Mouse (Mus musculus) ZHBTc4 (cell line): ENCODE data around the gene Cox4i1.
"Not testable (repeated sequence)": the region's sequence is repeated elsewhere in the genome, so short reads cannot be mapped to it uniquely, and the experiment has no call there.

Experiments used
- DNase-seq: peaks from one replicate; pipeline ENCODE4 v3.0.0-alpha.2; 2011; ENCODE audit warnings: low read depth, low spot score

The Cox4i1 gene

DNA sequence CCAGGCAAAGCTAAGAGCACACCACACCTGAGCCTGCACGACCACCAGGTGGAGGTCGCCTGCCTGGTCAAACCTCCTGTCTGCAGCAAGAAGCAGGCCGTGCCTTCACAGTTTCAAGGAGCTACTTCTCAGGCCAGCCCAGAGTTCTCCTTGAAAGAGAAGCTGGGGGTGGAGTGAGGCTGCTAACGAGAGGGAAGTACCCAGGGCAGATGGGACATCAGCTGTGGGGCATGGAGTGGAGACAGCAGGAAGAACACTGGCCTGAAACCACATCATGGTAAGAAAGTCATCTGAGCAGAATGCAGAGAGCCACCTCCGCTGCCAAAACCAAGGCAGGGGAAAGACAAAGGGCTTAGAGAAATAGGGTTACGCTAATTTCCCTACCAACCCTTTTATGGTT lies 3.5 kb upstream of the Cox4i1 start:
- DNase-seq, result no peak

DNA sequence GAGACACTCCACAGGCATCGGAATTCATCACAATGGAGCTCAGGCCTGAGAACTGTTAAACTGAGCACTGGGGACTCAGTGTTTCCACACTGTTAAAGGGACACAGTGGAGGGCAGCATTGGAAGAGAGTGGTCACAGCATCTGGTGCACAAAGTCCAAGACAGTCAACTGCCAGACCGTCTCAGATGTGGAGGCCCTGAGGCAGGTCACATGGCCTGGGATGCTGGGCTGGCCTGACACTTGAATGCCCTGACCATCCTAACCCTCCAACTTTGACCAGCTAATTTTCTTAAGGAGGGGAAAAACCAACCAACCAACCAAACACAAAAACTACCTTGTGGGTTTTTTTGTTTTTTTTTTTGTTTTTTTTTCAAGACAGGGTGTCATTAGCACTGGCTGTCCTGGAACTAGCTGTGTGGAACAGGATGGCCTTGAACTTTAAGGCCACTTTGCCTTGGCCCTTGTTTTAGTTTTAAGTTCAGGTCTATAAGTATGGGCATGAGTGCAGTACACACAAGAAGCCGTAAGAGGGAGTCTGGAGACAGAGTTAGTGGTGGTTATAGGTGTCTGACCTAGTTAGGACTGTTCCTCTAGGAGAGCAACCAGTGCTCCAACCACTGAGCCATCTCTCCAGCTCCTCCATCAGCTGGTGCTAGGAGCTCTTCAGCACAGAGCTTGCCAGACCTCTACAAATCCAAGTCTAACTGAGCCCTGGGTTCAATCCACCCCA lies 2.1 kb upstream of the Cox4i1 start:
- peak; percentile 85 for DNase-seq

DNA sequence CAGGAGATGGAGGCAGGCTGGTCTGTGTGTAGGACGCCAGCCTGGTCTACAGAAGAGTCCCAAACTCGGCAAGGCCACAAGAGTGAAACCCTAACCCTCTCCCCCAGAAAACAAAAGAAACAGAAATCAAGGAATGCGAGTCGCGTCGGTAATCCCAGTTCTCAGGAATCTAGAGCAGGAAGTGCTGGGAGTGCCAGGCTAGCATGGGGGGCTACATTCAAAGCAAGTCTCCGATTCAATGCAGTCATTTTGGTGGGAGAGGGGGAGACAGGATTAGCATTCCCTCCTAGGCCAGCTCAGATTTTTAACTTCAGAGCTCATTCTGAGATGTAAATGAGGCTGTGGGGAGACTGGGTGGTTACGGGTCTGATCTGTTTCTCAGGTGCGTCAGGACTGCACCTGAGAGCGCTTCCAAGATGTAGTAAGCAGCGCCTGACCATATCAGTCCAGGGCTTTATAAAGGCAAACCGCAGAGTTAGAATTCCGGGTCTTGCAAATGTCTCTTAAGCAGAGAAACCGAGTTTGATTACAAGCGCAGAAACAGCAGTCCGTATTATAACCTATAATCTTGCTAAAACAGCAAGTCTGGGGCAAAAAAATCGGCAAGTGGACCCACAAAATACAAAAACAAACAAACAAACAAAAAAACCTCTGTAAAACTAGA lies 1.1 kb upstream of the Cox4i1 start:
- peak; percentile 72 for DNase-seq

DNA sequence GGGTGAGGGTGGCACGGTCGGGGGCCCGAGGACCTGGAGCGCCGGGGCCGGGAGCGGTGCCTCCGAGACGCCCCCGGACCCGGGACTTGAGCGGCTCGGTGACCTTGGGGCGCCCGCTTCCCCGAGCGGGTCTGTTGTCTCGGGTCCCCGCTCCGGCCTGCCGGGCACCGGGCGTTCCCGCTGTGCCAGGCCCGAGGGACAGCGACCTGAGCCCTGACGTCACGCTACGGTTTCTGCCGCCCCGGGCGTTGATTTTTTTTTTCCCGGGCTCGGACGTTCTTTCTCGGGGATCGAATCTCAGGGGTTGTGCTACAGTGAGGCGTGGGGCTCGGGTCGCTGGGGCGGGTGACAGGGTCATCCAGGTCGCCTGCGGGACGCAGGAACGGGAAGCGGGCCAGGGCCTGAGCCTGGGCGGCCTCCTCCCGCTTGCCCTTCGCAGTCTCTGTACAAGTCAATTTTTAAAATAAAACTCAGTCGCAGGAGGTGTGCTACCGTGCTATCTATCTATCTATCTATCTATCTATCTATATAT lies 418 bp downstream of the Cox4i1 start, which contains the start of gene Emc8:
TSS of gene Emc8 (minus strand) at position 200 of the 532 bp plus-strand sequence.
- DNase-seq, result peak; percentile 44

DNA sequence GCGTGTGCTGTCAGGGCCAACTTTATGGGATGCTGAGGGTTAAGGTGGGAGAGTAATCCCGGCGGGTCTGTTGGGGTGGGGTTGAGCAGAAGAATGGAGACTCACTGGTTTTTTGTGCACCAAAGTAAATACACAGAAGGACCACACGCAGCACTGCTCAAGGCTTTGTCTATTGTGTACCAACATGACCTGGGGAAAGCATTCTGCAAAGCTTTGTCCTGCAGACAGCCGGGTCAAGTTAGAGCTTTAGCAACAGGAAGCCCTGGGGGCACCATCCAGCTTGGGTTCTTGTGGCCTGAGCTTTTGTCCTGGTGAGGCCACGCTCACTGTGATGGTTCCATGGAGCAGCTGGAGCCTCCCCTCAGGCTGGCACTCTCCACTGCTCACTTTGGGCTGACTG lies 3.8 kb downstream of the Cox4i1 start:
- peak; percentile 92 for DNase-seq

DNA sequence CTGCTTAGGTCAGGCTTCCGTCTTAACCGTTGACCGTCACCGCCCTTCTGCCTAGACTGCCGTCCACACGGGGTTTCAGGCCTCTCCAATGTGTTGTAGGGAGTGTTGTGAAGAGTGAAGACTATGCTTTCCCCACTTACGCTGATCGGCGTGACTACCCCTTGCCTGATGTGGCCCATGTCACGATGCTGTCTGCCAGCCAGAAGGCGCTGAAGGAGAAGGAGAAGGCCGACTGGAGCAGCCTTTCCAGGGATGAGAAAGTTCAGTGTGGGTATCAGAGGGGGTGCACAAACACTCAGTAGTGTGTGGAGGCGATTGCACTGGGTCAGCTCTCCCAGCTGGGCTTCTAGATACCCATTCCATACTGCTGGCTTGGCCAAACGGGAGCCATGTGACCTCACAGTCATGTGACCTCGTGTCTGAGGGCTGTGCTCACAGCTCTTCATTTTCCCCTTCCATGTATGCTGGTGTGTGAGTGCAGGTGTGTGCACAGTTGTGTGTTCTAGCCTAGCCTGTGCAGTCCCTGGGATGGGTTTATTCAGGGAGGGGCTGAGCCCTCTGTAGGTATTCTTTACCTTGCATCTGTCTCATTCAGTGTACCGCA lies 4.7 kb downstream of the Cox4i1 start:
- peak; percentile 47 for DNase-seq

DNA sequence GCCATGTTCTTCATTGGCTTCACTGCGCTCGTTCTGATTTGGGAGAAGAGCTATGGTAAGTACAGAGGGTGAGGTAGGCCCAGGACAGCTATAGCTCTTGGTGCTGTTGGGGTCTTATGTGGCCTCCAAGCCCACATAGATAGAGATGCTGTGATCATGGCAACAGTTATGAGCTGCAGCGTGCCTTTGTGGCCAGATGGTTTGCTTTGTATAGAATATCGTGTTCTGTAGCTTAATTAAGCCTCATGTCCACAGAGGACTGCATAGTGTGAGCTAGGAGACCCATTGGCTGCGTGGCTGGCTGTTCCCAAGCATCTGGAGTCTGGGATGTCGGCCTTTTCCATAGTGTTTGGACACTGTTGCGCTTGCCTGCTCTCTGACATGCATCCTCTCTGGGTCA lies 5.3 kb downstream of the Cox4i1 start:
- no peak for DNase-seq

DNA sequence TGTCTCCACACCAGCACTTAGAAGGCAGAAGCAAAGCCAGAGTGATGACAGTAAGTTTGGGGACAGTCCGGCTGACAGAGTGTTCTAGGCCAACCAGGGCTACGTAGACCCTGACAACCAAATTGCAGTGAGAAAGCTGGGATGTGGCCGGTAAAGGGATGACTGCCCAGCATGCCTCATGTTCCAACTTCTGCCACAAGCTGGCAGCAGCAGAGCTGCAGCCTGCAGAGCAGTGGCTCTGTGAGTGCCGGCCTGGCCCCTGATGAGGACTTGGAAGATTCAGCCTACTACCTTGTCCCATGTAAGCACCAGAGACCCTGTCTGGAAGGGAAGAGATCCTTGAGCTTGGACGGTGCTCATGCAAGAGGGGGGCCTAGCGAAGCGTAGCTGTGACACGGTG lies 7.7 kb downstream of the Cox4i1 start:
- DNase-seq, result no peak

DNA sequence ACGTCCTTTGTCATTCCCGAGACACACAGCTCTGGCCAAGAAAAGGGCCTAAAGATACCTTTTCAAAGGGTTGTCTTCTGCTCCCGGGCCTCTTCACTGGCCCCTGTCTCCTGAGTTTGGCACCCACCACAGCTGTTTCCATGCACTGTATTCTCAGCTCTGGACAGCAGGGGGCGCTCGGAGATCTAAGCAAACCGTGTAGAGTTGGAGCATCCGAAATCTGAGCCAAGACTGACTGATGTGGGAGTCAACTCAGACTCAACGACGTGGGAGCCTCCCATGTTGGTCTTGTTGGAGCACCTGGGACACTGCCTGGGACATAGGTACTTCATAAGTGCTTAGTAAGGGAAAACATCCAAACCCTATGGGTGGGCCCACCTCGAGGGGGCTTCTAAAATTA lies 10.4 kb downstream of the Cox4i1 start:
- peak; percentile 89 for DNase-seq

DNA sequence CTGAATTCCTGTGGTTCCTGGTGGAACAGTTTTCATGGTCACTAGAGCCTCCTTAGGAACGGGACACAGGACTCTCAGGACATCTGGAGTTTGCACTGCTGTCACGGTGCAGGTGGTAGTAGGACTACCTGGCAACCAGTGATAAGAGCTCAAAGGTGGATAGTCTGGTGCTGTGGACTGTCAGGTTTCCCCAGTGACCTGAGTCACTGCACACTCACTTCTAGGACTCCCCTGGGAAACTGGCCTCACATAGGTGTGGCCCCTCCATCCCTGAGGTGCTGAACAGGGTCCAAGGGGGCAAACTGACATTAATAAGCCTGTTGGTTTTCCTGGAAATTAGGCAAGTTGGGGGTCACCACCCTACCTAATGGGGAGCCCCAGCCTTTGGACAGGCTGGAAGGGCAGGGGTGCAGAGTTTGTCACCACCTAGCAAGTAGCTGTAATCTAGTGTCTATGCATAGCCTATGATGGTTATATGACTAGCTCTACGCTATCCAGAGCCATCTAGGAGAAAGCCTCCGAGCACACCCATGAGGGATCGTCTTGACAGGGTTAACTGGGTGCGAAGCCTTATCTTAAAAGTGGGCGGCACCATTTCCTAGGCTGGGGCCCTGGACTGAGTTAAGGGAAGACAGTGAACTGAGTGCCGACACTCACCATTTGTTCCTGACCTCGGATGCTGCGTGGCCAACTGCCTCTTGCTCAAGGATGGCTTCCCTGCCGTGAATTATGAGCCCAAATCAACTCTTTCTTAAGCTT lies 11.8 kb downstream of the Cox4i1 start:
- no peak for DNase-seq

DNA sequence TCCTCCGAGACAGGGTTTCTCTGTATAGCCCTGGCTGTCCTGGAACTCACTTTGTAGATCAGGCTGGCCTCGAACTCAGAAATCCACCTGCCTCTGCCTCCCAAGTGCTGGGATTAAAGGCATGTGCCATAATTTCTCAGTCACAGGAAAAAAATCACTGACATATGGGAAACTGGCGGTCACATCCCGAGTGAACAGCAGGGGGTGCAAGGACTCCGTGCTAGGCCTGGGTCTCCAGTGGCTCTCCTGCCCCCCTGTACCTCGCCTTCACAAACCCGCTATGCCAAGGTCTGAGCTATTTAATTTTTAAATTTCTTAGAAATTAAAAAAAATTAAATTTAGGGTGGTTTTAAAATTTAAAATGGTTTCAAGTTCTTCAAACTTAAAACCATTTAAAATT lies 12.4 kb downstream of the Cox4i1 start:
- DNase-seq, result not testable (repeated sequence)

DNA sequence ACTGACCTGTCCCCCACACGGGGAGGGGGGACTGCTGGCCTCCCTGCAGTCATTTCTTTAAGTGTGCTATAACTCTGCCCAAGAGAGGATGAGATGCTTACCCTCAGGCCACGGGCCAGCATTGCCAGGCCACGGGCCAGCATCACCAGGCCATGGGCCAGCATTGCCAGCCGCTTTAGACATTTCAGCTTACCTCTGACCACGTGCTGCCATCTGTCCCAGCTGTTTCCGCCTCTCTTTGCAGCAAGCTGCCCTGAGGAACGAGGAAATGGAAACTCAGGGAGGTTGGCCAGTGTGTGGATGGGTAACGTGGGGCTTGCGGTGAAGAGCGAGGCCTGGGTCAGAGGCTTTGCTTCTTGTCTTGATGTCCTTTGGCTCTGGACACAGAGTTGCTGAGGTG lies 13.1 kb downstream of the Cox4i1 start:
- no peak for DNase-seq

DNA sequence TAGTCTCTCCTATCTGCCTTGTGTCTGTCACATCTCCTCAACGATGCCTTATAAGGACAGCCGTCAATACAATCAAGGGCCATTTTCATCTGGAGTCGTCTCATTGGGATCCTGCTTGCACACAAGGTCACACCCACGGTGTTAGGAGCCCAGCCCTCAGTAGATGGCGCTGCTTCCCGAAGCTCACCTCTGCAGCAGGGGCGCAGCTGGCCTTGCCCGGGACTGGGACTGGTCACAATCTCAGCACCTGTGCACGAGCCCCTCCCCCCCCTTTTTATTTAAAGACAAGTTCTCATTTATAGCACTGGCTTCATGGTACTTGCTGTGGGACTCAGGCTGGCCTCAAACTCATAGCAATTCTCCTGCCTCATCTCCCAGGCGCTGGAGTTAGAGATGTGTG lies 15.6 kb downstream of the Cox4i1 start:
- peak; percentile 84 for DNase-seq

DNA sequence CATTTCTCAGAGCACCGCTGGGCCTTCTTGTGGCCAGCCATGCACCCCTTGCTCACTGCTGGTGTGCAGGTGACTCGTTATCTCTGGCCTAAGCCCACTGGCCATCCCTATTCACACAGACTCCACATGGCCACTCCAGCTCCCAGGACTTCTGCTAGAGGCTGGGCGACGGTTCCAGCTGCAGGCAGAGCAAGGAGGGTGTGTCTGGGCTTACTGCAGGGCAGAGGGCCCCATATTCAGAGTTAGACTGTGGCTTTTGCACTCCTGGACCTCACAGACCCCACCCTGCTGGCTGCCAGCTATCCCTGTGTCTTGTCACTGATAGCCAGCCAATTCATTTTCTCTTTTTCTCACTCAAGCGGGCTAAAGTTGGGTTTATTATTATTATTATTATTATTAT lies 16.1 kb downstream of the Cox4i1 start:
- DNase-seq, result no peak

DNA sequence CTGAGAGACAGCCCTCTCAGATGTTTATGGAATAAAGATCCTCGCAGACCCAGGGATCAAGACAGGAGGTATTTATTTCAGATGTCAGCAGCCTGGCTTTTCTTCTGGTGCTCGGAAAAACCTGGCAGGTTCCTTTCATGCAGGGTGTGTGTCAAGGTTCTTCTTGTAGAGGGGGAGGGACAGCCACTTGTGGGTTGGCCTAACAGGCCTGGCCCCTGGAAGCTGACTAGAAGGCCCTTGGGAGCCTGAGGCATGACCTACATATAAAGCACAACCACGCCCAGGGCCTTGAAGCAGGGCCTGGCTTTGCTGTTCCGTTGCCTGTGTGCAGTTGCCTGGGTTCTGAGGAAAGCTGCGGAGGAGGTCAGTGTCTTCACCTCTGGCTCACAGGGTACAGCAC lies 17.1 kb downstream of the Cox4i1 start:
- DNase-seq, result peak; percentile 58

DNA sequence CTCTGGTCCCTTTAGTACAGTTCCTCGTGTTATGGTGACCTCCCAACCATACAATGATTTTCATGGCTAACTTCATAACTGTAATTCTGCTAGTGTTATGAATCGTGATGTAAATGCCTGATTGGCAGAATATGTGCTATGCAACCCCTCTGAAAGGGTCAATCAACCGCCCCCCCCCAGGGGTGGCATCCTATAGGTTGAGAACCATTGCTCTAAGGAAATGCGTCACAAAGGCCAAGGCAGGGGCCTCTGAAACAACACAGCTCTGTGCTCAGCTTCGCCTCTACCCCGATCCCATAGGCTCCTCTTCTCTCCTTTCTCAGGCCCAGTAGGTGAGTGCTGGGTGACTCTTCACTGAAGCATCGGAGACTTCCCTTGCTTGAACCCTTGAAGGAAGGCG lies 17.6 kb downstream of the Cox4i1 start:
- no peak for DNase-seq

DNA sequence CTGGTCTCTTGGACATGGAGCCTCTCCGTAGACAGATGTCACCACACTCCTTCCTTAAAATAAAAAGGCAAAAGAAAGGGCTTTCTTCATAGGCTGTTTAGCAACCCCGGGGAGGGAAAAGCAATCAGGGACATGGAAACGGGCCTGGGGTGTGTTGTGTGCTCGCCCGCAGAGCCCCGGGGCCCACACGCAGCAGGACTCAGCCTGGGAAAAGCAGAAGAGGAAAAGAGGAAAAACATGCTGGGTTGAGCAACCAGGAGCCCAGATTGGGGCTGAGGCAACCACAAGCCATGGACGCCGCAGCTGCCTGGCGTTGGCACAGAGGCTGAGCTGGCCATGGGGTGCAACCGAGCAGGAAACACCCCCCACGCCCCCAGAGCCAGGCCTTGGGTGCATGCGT lies 18.0 kb downstream of the Cox4i1 start:
- DNase-seq, result no peak

DNA sequence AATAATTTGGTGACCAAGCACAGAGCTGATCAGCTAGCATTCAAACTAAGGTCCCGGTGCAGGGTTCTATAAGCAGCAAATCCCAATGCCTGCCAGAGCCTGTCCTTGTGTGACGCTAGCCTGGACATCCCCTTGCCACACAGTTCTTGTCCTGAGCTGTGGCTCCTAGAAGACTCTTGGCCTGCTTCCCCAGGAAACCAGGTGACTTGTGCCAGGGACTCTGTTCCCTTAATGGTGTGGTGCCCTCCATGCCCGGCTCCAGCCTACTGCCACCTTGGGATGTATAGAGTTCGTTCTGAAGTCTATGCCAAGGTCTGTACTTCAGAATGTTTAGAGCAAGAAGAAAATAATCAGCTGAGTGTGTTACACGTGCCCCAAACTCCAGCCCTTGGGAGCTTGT lies 18.6 kb downstream of the Cox4i1 start:
- DNase-seq, result no peak

DNA sequence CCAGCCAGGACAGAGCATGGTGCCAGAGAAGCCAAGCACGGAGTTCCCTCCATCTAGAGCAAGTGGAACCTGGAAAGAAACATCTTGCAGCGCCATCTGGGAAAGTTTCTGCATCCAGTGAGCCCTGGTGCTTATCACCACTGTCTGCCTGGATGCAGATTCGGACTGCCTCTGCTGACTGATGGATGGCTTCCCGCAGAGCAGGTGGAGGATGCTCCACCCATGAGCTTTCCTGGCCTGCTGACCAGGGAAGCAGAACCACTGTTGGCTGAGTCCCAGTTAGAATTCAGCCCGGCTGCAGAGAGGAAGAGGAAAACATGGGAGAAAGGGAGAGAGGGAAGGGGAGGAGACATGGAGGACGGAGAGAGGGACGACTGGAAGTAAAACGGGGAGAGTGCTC lies 19.8 kb downstream of the Cox4i1 start:
- DNase-seq, result no peak

DNA sequence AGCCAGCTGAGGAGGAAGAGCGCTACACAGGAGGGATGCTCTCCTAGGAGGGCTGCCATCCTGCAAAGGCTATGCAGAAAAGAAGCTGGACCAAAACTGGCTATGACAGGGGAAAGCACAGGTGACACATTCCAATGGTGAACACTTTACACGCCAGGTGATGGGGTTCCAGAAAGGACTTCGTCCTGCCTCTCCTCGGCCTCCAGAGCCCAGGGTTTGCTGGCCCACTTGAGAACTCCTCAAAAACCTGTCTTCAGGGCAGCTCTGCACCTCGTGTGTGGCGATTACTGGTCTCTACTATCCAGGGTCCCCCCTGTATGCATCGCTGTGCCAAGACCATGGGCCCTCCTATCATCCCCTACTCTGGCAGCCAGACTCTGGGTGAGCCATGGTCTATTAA lies 20.5 kb downstream of the Cox4i1 start:
- DNase-seq, result no peak

DNA sequence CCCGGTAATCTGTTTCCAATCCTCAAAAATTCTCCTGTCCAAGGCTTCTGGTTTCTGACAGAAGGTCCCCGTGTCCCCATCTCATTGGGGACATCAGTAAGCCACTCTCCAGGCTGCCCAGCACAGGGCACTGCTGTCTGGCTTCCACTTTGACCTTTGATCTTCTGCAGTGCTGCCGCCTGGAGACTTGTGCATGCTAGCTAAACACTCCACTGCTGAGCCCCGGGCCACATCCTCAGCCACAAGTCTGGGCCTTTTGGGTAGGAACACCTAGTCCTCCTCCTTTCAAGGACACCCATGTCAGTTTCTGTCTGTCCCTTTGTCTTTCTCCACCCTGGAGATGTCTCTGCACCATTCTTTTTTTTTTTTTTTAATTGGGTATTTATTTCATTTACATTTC lies 24.9 kb downstream of the Cox4i1 start:
- no peak for DNase-seq

DNA sequence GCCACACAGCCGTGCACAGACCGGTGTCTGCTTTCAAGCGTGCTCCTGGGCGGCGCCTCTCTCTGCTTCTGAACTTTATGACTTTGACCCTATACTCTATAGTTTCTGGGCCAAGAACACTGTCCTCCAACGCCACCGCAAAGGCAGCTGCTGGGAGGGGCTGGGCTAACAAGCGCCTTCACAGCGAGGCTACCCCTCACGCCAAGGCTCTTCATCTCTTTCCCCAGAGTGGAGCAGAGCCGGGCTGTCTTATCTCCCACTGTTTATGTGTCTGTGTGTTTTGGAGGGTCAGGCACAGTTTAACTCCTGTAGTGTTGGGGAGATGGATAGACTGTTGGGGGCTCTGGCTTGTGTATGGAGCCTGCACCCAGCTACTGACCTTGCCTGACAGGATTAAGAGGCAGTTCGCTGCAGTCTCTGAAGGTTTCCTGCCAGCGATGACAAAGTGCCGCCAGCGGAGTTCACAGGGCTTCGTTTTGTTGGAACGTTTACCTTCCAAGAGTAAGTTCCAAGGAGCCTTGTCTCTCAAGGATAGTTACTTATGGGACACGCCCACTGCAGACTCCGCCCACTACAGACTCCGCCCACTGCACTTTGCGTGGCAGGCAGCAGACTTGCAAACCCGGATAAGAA lies 26.0 kb downstream of the Cox4i1 start:
- DNase-seq, result peak; percentile 93
